Mouse (Mus musculus): Measurements from ENCODE around the gene Rpl29.
A peak's percentile ranks its signal among the peaks of the same experiment; 100 is the strongest.

Gene Rpl29

DNA sequence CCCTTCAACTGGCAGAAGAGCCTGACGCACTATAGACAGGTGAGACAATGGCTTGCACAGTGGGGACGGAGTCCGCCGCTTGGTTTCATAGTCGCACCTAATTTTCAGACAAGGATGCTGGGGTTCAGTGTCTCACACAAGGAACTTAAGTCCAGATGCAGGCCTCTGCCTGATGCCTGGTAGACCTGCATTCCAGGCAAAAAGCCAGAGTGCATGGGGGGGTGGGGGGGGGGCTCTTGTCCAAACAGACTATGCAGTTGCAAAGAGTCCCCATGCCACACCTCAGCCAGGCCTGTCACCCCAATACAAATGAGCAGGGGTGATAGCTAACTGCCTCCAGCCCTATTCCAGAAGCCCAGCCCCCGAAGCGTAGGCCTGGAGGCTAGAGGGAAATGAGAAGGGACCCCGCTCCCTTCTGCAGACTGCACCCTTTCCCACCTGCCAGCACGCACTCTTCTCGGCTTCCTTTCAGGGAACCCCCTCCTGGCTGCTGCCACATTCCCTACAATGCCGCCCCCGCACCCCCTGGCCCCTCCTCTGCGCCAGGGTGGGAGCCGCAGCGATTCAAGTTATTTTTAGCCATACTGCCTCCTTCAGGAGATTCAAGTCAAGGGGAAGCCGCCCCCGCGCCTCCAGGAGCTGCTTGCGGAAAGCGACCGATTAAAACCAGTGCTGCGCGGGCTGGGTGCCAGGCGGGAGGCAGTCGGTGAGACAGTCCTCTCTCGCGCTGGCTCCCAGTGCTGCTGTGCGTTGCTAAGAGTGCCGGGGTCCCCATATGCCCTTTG is 11.2 kb upstream of the Rpl29 start:
- no peak for DNase-seq (ENCODE audit: low read depth)

- DNase-seq (ENCODE audit: low read depth): no peak
These were observed 8.6 kb upstream of the Rpl29 start for GRCm38 (mm10) chr9:106420608-106421007.

DNA sequence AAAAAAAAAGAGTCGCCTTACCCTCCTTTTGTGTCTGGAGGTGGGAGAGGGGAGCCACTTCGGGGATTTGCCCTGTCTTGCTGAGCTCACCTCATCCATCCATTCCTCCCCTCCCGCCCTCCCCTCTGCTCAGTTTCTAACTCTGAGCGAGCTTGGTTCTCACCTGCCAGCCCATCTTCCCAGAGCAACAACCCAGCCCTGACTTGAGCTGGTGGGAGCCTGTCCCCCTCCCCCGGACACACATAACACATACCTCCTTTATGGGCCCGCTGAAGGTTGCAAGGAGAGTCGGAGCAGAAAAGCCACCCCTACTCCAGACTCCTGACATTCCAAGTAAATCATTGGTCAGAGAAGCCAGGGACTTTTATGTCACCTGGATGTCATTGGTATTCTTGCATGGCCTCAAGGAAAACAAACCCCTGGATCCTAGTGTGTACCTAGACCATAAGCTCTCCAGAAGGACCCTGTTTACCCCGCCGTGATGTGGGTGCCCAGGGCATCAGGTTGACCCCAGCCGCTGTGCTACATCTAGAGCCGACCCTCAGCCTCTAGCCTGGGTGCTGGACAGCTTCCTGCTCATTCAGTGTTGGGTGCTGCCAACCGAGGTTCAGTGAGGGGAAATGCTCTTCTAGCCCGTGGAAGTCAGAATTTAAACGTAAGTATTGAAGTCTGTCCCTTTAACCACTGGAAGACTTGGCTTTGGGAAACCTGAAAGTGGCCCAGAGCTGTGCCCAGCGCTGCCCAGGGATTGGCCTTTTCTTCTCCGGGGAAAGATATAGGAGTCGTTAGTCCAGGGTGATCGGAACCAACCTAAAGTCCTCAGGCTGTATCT is 8.0 kb upstream of the Rpl29 start:
- DNase-seq (ENCODE audit: low read depth): no peak

GRCm38 (mm10) chr9:106421865-106422160 is 7.4 kb upstream of the Rpl29 start:
- peak; percentile 69 for DNase-seq (ENCODE audit: low read depth)

GRCm38 (mm10) chr9:106428719-106429220 is 484 bp upstream of the Rpl29 start:
- no peak for DNase-seq (ENCODE audit: low read depth)

DNA sequence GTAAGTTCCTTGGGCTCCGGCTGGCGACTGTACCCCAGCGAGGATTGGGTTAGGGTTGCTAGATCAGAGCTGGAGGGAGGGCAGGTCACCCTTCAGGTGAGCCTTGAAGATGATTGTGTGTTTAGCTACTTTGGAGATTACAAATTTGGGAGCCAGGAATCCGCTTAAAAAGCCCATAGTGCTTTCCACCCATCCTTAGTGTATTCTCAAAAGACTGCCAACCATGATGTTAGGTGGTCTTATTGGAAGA is 686 bp downstream of the Rpl29 start:
- DNase-seq (ENCODE audit: low read depth): no peak

DNA sequence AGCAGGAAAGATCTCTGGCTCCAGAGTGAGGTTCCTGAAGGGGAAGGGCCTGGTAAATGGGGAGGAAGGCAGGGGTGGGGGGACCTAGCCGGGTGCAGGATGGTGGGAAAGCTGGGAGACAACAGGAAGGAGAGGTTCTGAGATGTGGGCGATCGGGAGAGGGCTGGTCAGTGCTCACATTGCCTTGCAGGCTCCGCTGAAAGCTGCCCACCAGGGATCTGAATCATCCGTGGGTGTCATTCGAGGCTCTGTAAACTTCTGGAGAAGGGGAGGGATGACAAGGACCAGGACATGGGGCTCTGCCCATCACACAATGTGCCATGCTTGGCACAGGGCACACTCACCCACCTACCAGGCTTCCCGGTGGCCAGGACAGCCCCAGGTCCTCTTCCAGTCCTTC is 4.1 kb downstream of the Rpl29 start:
- DNase-seq (ENCODE audit: low read depth): no peak

- DNase-seq (ENCODE audit: low read depth): no peak
These were observed 7.3 kb downstream of the Rpl29 start for GRCm38 (mm10) chr9:106436566-106436965.

- no peak for DNase-seq (ENCODE audit: low read depth)
These were observed 13.4 kb downstream of the Rpl29 start for GRCm38 (mm10) chr9:106442680-106443079.

GRCm38 (mm10) chr9:106444836-106445235 is 15.6 kb downstream of the Rpl29 start:
- DNase-seq (ENCODE audit: low read depth): no peak

GRCm38 (mm10) chr9:106447348-106447747 is 18.1 kb downstream of the Rpl29 start, which contains the start of the genes Abhd14b and Abhd14a:
TSS of gene Abhd14b (plus strand) at chr9:106447459.
TSS of gene Abhd14a (minus strand) at chr9:106447678.
- DNase-seq (ENCODE audit: low read depth): peak; percentile 62

DNA sequence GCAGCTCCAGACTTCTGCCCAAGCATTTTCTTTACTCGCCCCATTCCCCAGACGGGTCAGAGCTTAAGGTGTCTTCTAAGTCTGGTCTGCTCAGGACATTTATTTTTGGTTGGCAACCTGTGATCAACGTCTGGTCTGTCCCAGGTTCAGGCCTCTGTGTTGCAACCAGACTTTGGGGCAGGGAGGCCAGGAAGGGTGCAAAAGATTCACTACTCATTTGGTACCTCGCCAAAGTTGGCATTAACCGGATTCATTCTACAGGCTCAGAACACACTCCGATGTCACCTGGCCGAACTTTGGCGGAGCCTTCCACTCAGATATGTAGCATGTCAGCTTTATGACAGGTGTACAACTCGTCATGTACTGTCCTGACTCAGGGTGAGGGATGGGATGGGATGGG is 18.7 kb downstream of the Rpl29 start:
- DNase-seq (ENCODE audit: low read depth): no peak

GRCm38 (mm10) chr9:106448498-106449031 is 19.3 kb downstream of the Rpl29 start:
- DNase-seq (ENCODE audit: low read depth): peak; percentile 48

GRCm38 (mm10) chr9:106449947-106450346 is 20.7 kb downstream of the Rpl29 start:
- DNase-seq (ENCODE audit: low read depth): no peak

DNA sequence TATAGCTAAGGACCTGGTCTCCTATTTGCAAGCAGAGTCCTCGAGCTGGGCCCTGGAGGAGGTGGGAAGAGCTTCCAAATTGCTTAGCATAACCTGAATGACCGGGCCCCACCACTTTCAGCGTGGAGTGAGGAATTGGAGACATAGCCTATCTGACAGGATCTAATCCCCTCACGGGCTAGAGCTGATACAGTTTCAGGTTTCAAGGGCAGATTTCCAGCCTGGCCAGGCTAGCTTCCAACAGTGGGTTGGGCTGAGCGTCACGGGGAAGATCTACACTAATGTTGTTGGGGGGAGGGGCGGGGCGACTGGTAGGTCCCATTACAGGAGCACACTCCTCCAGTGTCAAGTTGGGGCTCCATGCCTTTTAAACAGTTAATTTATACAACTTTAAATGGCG is 21.4 kb downstream of the Rpl29 start:
- DNase-seq (ENCODE audit: low read depth): no peak

GRCm38 (mm10) chr9:106451298-106451697 is 22.0 kb downstream of the Rpl29 start:
- no peak for DNase-seq (ENCODE audit: low read depth)

DNA sequence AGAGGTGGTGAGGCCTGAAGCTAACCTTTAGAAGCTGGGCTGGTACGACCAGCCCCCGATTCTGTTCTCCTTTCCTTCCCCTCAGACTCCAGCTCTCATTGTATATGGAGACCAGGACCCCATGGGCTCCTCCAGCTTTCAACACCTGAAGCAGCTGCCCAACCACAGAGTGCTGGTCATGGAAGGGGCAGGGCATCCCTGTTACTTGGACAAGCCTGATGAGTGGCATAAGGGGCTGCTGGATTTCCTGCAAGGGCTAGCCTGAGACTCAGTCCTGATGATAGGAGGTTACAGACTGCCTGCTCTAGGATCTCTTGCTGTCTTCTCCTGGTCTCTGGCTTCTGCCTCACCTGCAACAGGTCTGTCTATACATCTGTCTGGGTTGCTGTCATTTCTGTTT is 22.6 kb downstream of the Rpl29 start:
- DNase-seq (ENCODE audit: low read depth): no peak

DNA sequence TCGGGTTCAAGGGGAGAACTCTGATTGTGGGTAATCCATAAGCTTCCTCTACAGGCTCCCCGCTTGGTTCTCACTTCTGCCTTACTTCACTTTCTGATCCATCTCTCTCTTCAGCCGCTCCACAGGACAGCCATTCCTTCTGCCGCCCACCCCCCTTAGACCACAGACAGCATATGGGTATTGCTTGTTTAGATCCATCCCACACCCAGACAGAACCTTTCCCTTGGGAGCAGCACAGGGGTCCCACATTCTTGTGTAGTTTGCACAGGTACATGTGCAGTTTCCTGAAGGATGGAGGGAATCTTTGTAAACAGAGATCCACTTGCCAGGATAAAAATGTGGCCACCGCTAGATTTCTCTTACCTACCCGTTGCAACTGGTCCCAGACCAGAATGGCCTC is 23.1 kb downstream of the Rpl29 start:
- DNase-seq (ENCODE audit: low read depth): no peak

GRCm38 (mm10) chr9:106452821-106453220 is 23.6 kb downstream of the Rpl29 start:
- DNase-seq (ENCODE audit: low read depth): no peak

DNA sequence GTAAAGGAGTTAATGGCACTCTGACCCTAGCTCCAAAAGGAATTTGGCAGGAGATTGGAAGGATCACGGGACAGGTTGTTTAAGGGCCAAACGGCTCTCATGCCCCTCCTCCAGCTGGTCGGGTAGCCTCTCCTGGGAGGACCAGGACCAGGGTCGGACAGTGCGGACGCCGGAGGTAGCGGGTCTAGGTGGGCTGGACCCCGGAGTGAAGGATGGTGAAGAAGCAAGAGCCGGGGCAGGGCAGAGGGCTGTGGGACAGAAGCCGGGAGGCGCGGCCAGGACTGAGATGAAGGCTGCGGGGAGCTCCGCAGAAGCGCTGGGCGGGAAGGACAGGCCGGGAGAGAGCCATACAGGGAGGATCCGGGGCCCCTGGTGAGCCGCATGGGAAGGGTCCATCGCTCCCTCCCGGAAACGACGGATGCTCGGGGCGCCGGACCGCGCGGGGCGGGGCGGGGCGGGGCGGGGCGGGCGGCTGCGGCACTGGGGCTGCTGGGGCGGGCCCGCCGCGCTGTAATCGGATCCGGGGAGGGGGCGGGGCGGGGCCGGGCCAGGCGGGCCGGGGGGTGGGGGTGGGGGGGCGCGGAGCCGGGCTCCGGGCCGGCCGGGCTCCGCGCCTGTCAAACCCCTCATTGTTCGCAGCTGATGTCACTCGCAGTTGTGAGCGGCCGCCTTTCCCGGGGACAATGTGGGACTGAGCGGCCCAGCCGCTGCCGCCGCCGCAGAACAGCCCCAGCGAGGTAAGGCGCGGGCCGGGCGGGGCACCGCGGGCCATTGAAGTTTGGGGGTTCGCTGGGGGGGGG is 24.2 kb downstream of the Rpl29 start, which contains the start of gene Pcbp4:
Pcbp4 (plus strand) TSS at position 21 of the 800 bp plus-strand sequence.
- no peak for DNase-seq (ENCODE audit: low read depth)

- no peak for DNase-seq (ENCODE audit: low read depth)
These were observed 25.0 kb downstream of the Rpl29 start for GRCm38 (mm10) chr9:106454071-106454761.

Data from c-Kit-positive CD71-positive TER-119-negative erythroid progenitor cells, embryonic 14.5 days (primary cell).